Mouse (Mus musculus) ES-Bruce4 (cell line): ENCODE measurements around the gene Igflr1. TPM values are rescaled to one million over a fixed set of nuclear protein-coding genes. Genes with fewer than 3 reads are reported as not detected.

Source experiments
- H3K27ac ChIP-seq: 2 replicates; pipeline ENCODE4 v1.5.1; 2012; ENCODE audit warnings: low read length, inconsistent platforms; ENCODE audit not compliant: insufficient read depth
- H3K27me3 ChIP-seq: 2 replicates; pipeline ENCODE4 v1.6.1; 2012; ENCODE audit warnings: mild to moderate bottlenecking, low read length, inconsistent platforms; ENCODE audit not compliant: control insufficient read depth, poor library complexity, insufficient read depth, severe bottlenecking
- H3K36me3 ChIP-seq: 2 replicates; pipeline ENCODE4 v1.6.1; 2012; ENCODE audit warnings: inconsistent platforms, mild to moderate bottlenecking, low read length, moderate library complexity; ENCODE audit not compliant: control insufficient read depth, poor library complexity, insufficient read depth, severe bottlenecking
- H3K4me1 ChIP-seq: one replicate; pipeline ENCODE4 v1.8.1; 2011; ENCODE audit warnings: low read length; ENCODE audit not compliant: control insufficient read depth, insufficient read depth
- H3K4me3 ChIP-seq: 2 replicates; pipeline ENCODE4 v1.5.1; 2011; ENCODE audit warnings: low read depth, mild to moderate bottlenecking, low read length
- H3K9ac ChIP-seq: 2 replicates; pipeline ENCODE4 v1.6.1; 2012; ENCODE audit warnings: low read depth, mild to moderate bottlenecking, inconsistent platforms; ENCODE audit not compliant: poor library complexity, severe bottlenecking
- H3K9me3 ChIP-seq: replicated peaks from 2 replicates; pipeline ENCODE4 v1.6.1; 2012; ENCODE audit warnings: mild to moderate bottlenecking, low read length, inconsistent platforms; ENCODE audit not compliant: control insufficient read depth, poor library complexity, insufficient read depth, severe bottlenecking
- CTCF ChIP-seq: IDR thresholded peaks from one replicate; pipeline ENCODE4 v1.8.1; 2011; ENCODE audit warnings: low read depth, low read length
- EP300 ChIP-seq: IDR thresholded peaks from 2 replicates; pipeline ENCODE4 v1.6.1; 2011; ENCODE audit warnings: low read depth, low read length; ENCODE audit not compliant: insufficient read depth
- POLR2A ChIP-seq: IDR thresholded peaks from one replicate; pipeline ENCODE4 v1.8.1; 2011; ENCODE audit warnings: low read length; ENCODE audit not compliant: insufficient read depth
- polyA plus RNA-seq: library from polyadenylated mRNA; stranded (reverse); fragments of >200 nt; gene quantifications from 2 replicates; pipeline ENCODE4 v1.2.4, GENCODE M21; 2011; ENCODE audit warnings: low read depth; ENCODE audit not compliant: missing spikeins, insufficient read depth, insufficient read length

Igflr1 gene
- polyA plus RNA-seq, 1 experiment: 0.72 TPM

DNA sequence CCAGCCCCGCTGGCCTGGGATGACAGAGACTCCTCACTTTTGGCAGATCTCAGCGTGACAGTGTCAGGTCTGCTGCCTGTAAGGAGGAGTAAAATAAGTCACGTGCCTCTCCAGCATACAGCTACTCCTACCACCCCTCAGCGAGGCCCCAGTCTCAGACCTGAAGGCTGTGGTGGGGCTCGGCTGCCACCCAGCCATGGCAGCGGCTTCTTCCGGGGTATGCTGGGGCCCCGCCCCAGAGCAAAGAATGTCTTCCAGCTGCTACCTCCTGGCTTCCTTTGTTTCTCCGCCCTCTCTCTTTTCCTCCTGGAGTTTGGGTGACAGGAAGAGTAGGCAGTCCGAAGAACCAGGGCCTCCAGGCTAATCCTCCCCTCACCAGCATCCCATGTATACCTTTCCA, 39.3 kb upstream of the Igflr1 start:
- Histone ChIP-seq H3K27me3 (no peaks in the 10 kb centered on the region), H3K27ac (no peak overlapping the region), H3K9me3 (no peaks in the 10 kb centered on the region), H3K36me3 (no peaks in the 10 kb centered on the region), H3K9ac (0 out of 2 replicates have a peak overlapping the region, but pooled peaks have one; percentile 17), H3K4me1 (peaks cover 1% of the 10 kb centered on the region), H3K4me3 (0 out of 2 replicates have a peak overlapping the region, but pooled peaks have one; percentile 0)
- TF ChIP-seq CTCF: no peak
- no peak for TF ChIP-seq EP300
- no peak for TF ChIP-seq POLR2A

DNA sequence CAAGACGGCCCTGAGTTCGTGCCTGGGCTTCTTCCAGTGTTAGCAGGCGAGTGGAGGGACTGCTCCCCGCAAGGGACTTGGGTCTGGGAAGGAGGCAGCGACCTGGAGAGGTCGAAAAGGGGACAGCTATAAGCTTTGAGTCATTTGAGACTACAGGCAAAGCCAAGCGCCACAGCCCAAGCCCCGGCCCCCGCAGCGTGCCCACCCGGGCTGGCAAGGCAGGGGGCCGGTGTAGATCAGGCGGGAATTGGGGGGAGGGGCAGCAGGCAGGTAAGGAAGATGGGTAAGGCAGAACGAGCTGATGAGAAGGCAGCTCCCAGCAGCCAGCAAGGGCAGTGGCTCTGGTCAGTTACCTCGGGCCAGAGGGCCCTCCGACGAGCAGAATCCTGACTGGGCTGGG, 38.8 kb upstream of the Igflr1 start:
- no peak overlapping the region for H3K27ac ChIP-seq
- H3K4me3 ChIP-seq: 0 out of 2 replicates have a peak overlapping the region, but pooled peaks have one; percentile 0
- no peak for TF ChIP-seq POLR2A
- TF ChIP-seq CTCF: no peak
- no peak for TF ChIP-seq EP300
- H3K27me3 ChIP-seq: no peaks in the 10 kb centered on the region
- no peaks in the 10 kb centered on the region for H3K9me3 ChIP-seq
- H3K4me1 ChIP-seq: peaks cover 1% of the 10 kb centered on the region
- peak overlapping the region; percentile 17; the same call in 1 of the 2 replicates for H3K9ac ChIP-seq
- no peaks in the 10 kb centered on the region for H3K36me3 ChIP-seq

DNA sequence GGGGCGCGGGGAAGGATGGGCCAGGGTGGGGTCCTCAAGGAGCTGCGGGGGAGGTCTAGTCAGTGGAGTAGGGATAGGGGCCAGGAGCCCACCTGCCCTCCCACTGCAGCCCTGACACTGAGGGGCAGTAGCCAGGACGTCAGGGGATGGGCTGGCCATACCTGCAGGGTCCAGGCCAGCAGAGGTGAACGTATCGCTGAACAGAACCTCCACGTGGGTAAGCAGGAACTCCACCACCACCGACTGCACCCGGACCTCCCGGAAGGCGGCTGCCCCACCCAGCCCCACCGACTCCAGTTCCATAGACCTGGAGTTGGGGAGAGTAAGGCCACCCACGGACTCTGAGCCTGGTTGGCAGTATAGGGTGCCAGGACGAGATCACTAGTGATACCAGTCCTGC, 38.2 kb upstream of the Igflr1 start:
- Histone ChIP-seq H3K36me3 (no peaks in the 10 kb centered on the region), H3K9me3 (no peaks in the 10 kb centered on the region), H3K4me3 (no peak overlapping the region), H3K4me1 (peaks cover 1% of the 10 kb centered on the region), H3K27me3 (no peaks in the 10 kb centered on the region), H3K9ac (peak overlapping the region; percentile 17; the same call in 1 of the 2 replicates), H3K27ac (no peak overlapping the region)
- no peak for TF ChIP-seq POLR2A

DNA sequence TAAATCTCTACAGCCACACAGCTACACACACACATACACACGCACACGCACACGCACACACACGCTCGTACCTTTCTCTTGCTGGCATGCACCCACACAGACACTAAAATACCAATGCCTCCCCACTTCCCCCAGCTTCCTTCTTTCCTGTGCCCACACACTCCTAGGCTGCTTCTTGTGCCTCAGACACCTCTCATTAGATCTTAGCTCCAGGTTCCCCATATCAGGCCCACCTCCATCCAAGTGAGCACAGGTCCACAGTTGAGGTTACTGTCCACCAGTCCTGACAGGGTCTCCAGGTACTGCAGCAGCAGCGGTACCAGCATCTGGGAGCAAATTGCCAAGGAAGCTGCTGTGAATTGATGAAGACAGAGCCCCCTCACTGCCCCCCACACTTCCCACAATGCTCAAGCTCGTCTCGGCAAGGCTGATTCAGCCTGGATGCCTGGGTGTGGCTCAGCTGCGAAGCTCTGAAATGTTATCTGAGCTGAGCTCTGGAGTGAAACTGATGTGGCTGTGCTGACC, 33.9 kb upstream of the Igflr1 start:
- H3K36me3 ChIP-seq: no peaks in the 10 kb centered on the region
- TF ChIP-seq CTCF: no peak
- H3K27ac ChIP-seq: no peak overlapping the region
- no peaks in the 10 kb centered on the region for H3K4me1 ChIP-seq
- H3K9ac ChIP-seq: no peak overlapping the region
- peaks cover 4% of the 10 kb centered on the region; the same call in 1 of the 2 replicates for H3K27me3 ChIP-seq
- H3K9me3 ChIP-seq: 0 out of 2 replicates have a peak, but pooled peaks cover 4% of the 10 kb centered on the region
- H3K4me3 ChIP-seq: no peak overlapping the region

DNA sequence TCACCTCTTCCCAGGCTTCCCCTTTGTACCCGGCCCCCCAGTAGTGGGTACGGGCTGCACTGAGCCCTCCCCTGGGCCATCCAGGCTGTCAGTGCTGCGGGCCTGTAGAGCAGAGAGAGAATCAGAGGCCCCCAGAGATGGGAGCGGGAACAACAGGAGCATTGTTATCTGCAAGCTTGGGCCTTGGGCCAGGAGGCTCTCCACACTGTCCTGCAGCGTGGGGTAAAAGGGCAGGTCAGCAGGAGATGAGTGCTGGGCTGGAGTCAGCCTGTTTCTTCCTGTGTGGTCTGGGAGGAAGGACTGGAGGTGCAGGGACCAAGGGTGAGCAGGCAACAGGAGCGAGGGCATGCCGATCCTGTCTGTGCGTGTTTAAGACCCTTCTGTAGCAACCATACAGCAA, 32.3 kb upstream of the Igflr1 start:
- H3K4me1 ChIP-seq: no peaks in the 10 kb centered on the region
- H3K27me3 ChIP-seq: peaks cover 4% of the 10 kb centered on the region; the same call in 1 of the 2 replicates
- 0 out of 2 replicates have a peak, but pooled peaks cover 4% of the 10 kb centered on the region for H3K9me3 ChIP-seq
- H3K27ac ChIP-seq: no peak overlapping the region
- H3K4me3 ChIP-seq: no peak overlapping the region
- no peak overlapping the region for H3K9ac ChIP-seq
- no peak for TF ChIP-seq POLR2A
- TF ChIP-seq EP300: no peak
- no peak for TF ChIP-seq CTCF
- H3K36me3 ChIP-seq: no peaks in the 10 kb centered on the region

DNA sequence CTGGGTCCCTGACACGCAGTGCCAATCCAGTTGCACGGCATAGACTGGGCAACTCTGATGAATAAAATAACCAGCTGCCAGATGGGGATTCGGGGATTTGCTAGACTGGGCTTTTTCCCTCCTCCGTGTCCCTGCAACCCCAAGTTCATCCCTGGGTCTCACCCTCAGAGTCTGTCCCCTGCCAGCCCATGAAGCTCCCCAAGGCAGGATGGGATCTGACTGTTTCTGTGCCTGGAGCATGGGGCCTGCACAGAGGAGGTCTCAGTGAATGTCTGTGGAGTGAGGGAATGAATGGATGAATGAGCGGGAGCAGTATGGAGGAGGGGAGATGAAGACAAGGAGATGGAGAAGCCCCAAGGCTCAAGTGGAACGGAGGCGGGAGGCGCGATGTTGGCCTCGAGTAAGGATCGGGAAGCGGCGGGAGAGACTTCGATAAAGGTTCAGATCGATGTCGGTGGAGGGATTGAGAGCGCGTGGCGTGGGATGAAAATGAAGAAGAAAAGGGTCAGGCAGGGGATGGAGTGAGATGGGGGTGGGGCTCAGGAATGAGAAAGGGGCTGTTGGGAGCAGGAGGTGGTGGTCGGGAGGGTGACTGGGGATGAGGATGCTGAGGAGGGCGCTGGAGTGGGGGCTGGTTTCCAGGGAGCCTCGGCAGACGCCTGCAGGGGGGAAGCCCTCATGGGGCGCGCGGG, 31.1 kb upstream of the Igflr1 start:
- Histone ChIP-seq H3K27me3 (peaks cover 4% of the 10 kb centered on the region; the same call in 1 of the 2 replicates), H3K36me3 (no peaks in the 10 kb centered on the region), H3K9ac (peak overlapping the region; percentile 62), H3K27ac (no peak overlapping the region), H3K9me3 (0 out of 2 replicates have a peak, but pooled peaks cover 4% of the 10 kb centered on the region), H3K4me1 (no peaks in the 10 kb centered on the region), H3K4me3 (peak overlapping the region; percentile 80)
- TF ChIP-seq CTCF (no peak), EP300 (no peak), POLR2A (no peak)
